Mouse (Mus musculus): ENCODE measurements around the gene Cckbr. TPM values are rescaled to one million over a fixed set of nuclear protein-coding genes. Genes with fewer than 3 reads are reported as not detected.

Gene Cckbr
- polyA plus RNA-seq, 2 experiments from 2014 or later: not detected

DNA sequence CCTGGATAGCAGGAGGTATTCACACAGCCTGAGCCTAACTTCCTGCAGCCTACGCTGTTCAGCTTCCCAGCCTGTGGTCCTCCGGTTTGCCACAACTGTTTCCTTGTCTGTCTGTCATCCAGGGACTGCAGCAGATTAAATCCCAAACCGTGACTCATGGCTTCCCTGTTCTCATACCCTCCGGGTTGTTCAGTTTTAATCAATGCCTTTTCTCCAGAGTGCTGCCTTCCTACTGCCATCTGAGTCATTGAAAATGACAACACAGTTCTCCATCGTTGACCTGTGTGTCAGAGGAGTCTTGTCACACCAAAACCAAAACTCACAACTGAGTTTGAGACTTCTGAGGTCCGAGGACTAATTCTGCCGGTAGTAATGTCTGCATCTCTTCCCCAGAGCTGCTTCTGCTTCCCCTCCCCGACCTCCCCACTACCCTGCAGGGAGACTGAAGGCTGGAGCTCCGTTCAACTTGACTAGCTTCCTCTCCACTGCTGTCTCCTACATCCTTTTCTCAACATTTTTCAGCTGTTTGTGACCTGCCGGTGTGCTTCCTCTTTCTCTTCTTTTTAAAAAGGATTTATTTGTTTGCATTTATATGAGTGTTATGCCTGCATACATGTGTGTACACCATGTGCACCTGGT lies 73.4 kb downstream of the Cckbr start:
- no peak for ATAC-seq

DNA sequence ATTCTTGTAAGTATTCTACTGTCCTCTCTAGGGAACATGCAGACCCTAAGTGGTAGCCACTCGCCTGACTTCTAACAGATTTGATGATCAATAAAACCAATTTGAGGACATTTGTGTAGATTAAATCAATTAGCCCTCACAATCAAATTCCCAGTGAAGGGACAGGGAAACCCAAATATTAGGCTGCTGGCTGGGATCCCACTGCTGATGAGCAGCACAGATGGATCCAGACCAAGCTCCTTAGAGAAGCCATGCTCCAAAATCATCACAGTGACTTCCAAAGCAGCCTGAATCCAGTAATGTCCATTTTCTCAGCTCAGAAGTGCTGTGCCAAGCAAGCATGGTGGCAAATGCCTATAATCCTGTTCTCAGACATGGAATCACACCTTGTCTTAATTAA lies 74.1 kb downstream of the Cckbr start:
- ATAC-seq: no peak

DNA sequence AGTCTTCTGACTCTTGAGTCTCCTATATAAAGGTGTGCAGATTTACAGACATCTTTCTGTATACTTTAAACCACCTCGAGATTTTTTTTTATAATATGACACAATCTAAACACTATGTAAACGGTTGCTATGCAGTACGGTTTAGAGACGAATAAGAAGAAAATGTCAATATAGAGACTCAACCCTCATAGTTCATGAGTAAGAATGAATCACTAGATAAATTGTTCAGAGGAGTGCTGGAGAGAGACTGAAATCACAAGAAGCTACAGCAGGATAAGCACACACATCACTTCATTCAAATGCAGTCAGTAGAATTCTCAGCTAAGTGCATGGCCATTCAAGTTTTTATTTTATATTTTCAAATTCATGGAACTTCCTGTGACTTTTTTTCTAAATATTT lies 76.5 kb downstream of the Cckbr start:
- ATAC-seq: no peak

GRCm38 (mm10) chr7:105507257-105507656 lies 81.7 kb downstream of the Cckbr start:
- ATAC-seq: no peak

DNA sequence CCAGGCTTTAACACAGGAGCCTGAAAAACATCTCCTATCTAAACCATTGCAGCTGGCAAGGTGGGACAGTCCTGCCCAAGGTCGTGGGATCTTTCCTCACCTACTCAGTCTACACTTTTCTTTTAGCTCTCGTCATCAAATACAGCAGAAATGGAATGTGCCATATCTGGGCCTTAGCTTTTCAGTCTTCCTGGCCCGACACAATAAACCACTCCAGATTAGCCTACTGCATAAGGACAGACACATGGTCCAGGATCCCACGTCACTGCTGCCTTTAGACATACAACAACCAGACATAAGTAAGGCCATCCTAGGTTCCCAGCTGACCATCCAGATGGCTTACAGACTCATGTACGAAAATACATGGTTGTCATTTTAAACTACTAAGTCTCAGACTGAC lies 84.6 kb downstream of the Cckbr start:
- ATAC-seq: no peak

- ATAC-seq: no peak
These were observed 88.3 kb downstream of the Cckbr start for GRCm38 (mm10) chr7:105513845-105514291.

GRCm38 (mm10) chr7:105514561-105514960 lies 89.0 kb downstream of the Cckbr start:
- no peak for ATAC-seq

DNA sequence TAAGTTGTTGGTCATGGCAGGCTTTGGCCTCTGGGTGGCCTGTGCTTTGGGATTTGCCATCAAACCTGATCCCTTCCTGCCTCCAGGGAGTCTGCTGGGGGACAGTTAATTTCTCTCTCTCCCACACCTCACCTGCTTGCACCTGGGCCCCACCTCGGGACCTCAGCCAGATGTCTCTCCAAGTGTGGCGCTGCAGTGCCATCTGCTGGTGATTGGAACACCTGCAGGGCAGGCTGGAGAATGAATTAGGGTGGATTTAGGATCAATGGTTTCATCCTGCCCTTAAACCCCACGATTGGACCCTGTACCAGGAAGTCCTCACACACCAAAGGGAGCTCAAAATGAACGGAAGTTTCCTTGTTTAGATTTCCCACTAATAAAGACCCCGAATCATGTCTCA lies 89.6 kb downstream of the Cckbr start:
- peak; percentile 70 for ATAC-seq

DNA sequence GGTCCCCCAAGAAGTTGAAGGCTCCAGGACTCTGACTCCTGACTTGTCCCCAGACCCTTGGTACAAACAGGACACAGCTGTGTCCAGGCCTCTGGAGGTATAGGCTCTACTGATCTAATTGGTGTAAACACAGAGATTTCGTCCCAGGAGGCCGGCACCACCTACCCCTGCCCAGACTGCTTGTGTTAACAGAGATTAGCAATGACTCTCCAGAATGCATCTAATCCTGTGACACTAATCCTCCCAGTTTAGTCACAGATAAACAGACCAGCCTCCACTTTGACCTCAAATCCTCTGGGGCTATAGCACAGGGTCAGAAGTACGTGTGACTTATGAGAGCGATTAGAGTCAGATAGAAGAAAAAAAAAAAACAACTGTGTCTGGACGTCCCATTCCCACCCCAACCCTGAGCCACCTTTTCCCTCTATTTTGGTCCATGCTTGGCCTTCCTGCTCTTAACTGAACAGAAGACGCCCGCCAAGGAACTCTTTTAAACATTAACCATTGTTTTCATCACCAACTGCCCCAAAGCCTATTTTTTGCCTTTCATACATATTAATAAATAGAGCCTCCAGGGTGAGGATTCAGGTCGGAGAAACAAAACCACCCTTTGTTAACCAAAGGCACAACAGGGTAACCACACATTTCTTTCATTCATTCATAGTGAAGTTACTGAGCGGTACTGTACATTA lies 91.3 kb downstream of the Cckbr start:
- ATAC-seq: no peak

GRCm38 (mm10) chr7:105519336-105519735 lies 93.8 kb downstream of the Cckbr start:
- ATAC-seq: no peak

DNA sequence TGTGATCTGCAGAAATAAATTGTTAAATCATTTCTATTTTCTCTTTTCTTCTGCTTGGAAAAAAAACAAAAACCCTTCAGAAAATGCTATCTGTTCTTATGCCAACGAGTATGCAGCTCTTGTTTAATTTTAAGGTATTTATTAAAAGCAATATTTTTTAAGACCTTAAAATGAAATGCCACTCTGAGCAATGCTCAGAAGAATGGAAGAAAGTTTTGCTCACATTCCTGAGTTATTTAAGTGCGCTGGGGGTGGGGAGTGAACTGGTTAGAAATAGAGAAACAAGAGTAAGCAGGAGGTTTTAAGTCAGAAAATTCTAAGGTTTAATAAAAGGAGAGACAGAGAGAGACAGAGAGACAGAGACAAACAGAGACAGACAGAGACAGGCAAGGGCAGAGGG lies 94.2 kb downstream of the Cckbr start:
- no peak for ATAC-seq

DNA sequence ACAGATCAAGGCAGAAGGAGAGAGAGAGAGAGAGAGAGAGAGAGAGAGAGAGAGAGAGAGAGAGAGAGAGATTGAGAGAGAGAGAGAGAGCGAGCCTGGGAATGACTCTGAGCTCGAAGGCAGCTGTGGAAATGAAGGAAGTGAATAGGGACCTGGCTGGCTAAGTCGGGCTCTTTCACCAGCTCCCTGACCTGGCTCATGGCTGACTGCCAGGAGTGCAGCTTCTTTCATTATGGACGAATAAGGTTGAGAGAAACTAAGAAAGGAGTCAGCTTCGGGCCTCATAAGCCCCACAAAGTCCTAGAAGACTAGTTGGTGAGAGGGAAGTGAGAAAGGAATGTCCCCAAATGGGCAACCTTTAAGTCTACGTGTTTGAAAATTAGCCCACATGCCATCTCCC lies 94.7 kb downstream of the Cckbr start:
- ATAC-seq: no peak

Other genes with a start within 250 kb of the Cckbr start
- gene Olfr685, start 239.7 kb upstream of the Cckbr start, polyA plus RNA-seq (2017; shearing (Covaris generic)): not detected
- gene Olfr686, start 218.2 kb upstream of the Cckbr start, polyA plus RNA-seq (2017; shearing (Covaris generic)): not detected
- not detected for gene Olfr688, start 137.6 kb upstream of the Cckbr start, polyA plus RNA-seq (2017; shearing (Covaris generic))
- gene Olfr689, start 114.6 kb upstream of the Cckbr start, polyA plus RNA-seq (2017; shearing (Covaris generic)): not detected
- not detected for gene Olfr690, start 91.6 kb upstream of the Cckbr start, polyA plus RNA-seq (2017; shearing (Covaris generic))
- not detected for gene Olfr691, start 83.5 kb upstream of the Cckbr start, polyA plus RNA-seq (2017; shearing (Covaris generic))
- not detected for gene Olfr692, start 57.5 kb upstream of the Cckbr start, polyA plus RNA-seq (2017; shearing (Covaris generic))
- not detected for gene Gm5901, start 50.7 kb upstream of the Cckbr start, polyA plus RNA-seq (2017; shearing (Covaris generic))
- gene Fam160a2, start 25.7 kb upstream of the Cckbr start, polyA plus RNA-seq (2017; shearing (Covaris generic)): 10 to 100 TPM in 1 of 2 experiments, 1 to 10 TPM in 1; 9.6 to 27.0 TPM
- not detected for gene Cnga4, start 21.2 kb upstream of the Cckbr start, polyA plus RNA-seq (2017; shearing (Covaris generic))
- gene Cavin3, start 56.6 kb downstream of the Cckbr start, polyA plus RNA-seq (2017; shearing (Covaris generic)): under 1 TPM in 1 of 2 experiments, not detected in 1; 0.19 TPM
- 10 to 100 TPM; 21.6 to 25.9 TPM for gene Smpd1, start 128.6 kb downstream of the Cckbr start, polyA plus RNA-seq (2017; shearing (Covaris generic))
- gene Apbb1, start 155.9 kb downstream of the Cckbr start, polyA plus RNA-seq (2017; shearing (Covaris generic)): 10 to 100 TPM in 1 of 2 experiments, 1 to 10 TPM in 1; 7.5 to 10.2 TPM
- not detected for gene Hpx, start 174.4 kb downstream of the Cckbr start, polyA plus RNA-seq (2017; shearing (Covaris generic))
- 1 to 10 TPM; 1.7 to 6.7 TPM for gene Trim3, start 207.8 kb downstream of the Cckbr start, polyA plus RNA-seq (2017; shearing (Covaris generic))
- 100 to 1,000 TPM; 198 TPM for gene Timm10b, start 214.3 kb downstream of the Cckbr start, polyA plus RNA-seq (2017; shearing (Covaris generic))
- gene Arfip2, start 214.7 kb downstream of the Cckbr start, polyA plus RNA-seq (2017; shearing (Covaris generic)): 10 to 100 TPM in 1 of 2 experiments, 1 to 10 TPM in 1; 9.7 to 16.9 TPM
- gene Gm45799, start 214.8 kb downstream of the Cckbr start, polyA plus RNA-seq (2017; shearing (Covaris generic)): 10 to 100 TPM in 1 of 2 experiments, 1 to 10 TPM in 1; 6.7 to 12.1 TPM
- 1 to 10 TPM in 1 of 2 experiments, under 1 TPM in 1; 0.83 to 3.2 TPM for gene Dnhd1, start 225.1 kb downstream of the Cckbr start, polyA plus RNA-seq (2017; shearing (Covaris generic))

Measured in CD4-positive, CD25-positive, alpha-beta regulatory T cell, adult 4 months (primary cell).